Mouse (Mus musculus) gastrocnemius, adult 2 months (tissue): ENCODE data around the gene Ascl5. TPM values are rescaled to one million over a fixed set of nuclear protein-coding genes. Genes with fewer than 3 reads are reported as not detected.

Experiments
- DNase-seq: peaks from one replicate; pipeline ENCODE4 v3.0.0; 2022
- H3K27ac ChIP-seq: fragments of 200-600 bp; 2 replicates; pipeline ENCODE4 v1.8.1; 2022; ENCODE audit warnings: mild to moderate bottlenecking
- H3K4me3 ChIP-seq: fragments of 200-600 bp; 2 replicates; pipeline ENCODE4 v1.8.1; 2022; ENCODE audit warnings: mild to moderate bottlenecking, moderate library complexity
- CTCF ChIP-seq: fragments of 200-600 bp; IDR thresholded peaks from 2 replicates; pipeline ENCODE4 v1.8.1; 2022; ENCODE audit warnings: antibody characterized with exemption, mild to moderate bottlenecking, moderate library complexity
- intact Hi-C: fragments of 180-260 bp; cut with DNase I; formaldehyde crosslinking; loops from one replicate; pipeline ENCODE4 v1.15.1; 2025
- total RNA-seq, 2 experiments: library from RNA; stranded (reverse); gene quantifications; 2 replicates each; pipeline ENCODE4 v1.2.3; 2021

The Ascl5 gene
- total RNA-seq, 2 experiments from 2014 or later: not detected

GRCm38 (mm10) chr1:136058594-136058993 lies 8.0 kb downstream of the Ascl5 start:
- intact Hi-C loops: no loop called here
- DNase-seq: no peak
- H3K27ac ChIP-seq: peak overlapping the region; percentile 94
- peak overlapping the region; percentile 82; the same call in 1 of the 2 replicates for H3K4me3 ChIP-seq
- TF ChIP-seq CTCF: no peak

GRCm38 (mm10) chr1:136061041-136061789 lies 10.6 kb downstream of the Ascl5 start:
- DNase-seq: peak; percentile 83
- Histone ChIP-seq H3K4me3 (peak overlapping the region; percentile 58), H3K27ac (peak overlapping the region; percentile 94)
- intact Hi-C loops: no loop called here
- peak; percentile 68 for TF ChIP-seq CTCF

- no peak for TF ChIP-seq CTCF
Observed at GRCm38 (mm10) chr1:136061790-136062141, 11.2 kb downstream of the Ascl5 start.

GRCm38 (mm10) chr1:136063991-136064390 lies 13.4 kb downstream of the Ascl5 start:
- peak; percentile 63 for DNase-seq
- intact Hi-C loops: no loop called here
- TF ChIP-seq CTCF: no peak
- Histone ChIP-seq H3K4me3 (peak overlapping the region; percentile 2), H3K27ac (peak overlapping the region; percentile 96)

More at GRCm38 (mm10) chr1:136061790-136062141, 11.2 kb downstream of the Ascl5 start:
- intact Hi-C loops: no loop called here
- DNase-seq: no peak
- H3K4me3 ChIP-seq: peak overlapping the region; percentile 58
- peak overlapping the region; percentile 94 for H3K27ac ChIP-seq

GRCm38 (mm10) chr1:136066621-136067020 lies 16.0 kb downstream of the Ascl5 start:
- DNase-seq: peak; percentile 88
- Histone ChIP-seq H3K27ac (peak overlapping the region; percentile 96), H3K4me3 (no peak overlapping the region; the same call in 1 of the 2 replicates)
- intact Hi-C loops: no loop called here
- TF ChIP-seq CTCF: peak; percentile 35

- no peak for TF ChIP-seq CTCF
- intact Hi-C loops: no loop called here
- H3K27ac ChIP-seq: peak overlapping the region; percentile 96
- DNase-seq: peak; percentile 86
- H3K4me3 ChIP-seq: peak overlapping the region; percentile 38
Observed at GRCm38 (mm10) chr1:136067579-136067978, 17.0 kb downstream of the Ascl5 start.

GRCm38 (mm10) chr1:136076086-136076485 lies 25.5 kb downstream of the Ascl5 start:
- intact Hi-C loops: loop anchor here (1.0 kb wide), 1 partner anchor 25 kb away; no protein-coding TSS in a partner anchor
- peak overlapping the region; percentile 21; the same call in 1 of the 2 replicates for H3K4me3 ChIP-seq
- peak; percentile 86 for TF ChIP-seq CTCF
- peak overlapping the region; percentile 83 for H3K27ac ChIP-seq
- peak; percentile 77 for DNase-seq

- Histone ChIP-seq H3K27ac (peak overlapping the region; percentile 83), H3K4me3 (peak overlapping the region; percentile 33)
- intact Hi-C loops: no loop called here
- DNase-seq: peak; percentile 81
- TF ChIP-seq CTCF: no peak
Observed at GRCm38 (mm10) chr1:136077656-136078055, 27.1 kb downstream of the Ascl5 start.

- H3K4me3 ChIP-seq: no peak overlapping the region
- no peak for TF ChIP-seq CTCF
- no peak overlapping the region for H3K27ac ChIP-seq
- DNase-seq: no peak
- intact Hi-C loops: no loop called here
Observed at GRCm38 (mm10) chr1:136081161-136081560, 30.6 kb downstream of the Ascl5 start.

GRCm38 (mm10) chr1:136085988-136086685 lies 35.5 kb downstream of the Ascl5 start:
- intact Hi-C loops: no loop called here

GRCm38 (mm10) chr1:136089368-136090165 lies 39.0 kb downstream of the Ascl5 start:
- DNase-seq: no peak
- H3K27ac ChIP-seq: peak overlapping the region; percentile 83
- H3K4me3 ChIP-seq: peak overlapping the region; percentile 21; the same call in 1 of the 2 replicates
- no peak for TF ChIP-seq CTCF
- intact Hi-C loops: no loop called here

More at GRCm38 (mm10) chr1:136085988-136086685, 35.5 kb downstream of the Ascl5 start:
- no peak overlapping the region for H3K4me3 ChIP-seq
- H3K27ac ChIP-seq: no peak overlapping the region
- no peak for TF ChIP-seq CTCF
- DNase-seq: no peak

- H3K4me3 ChIP-seq: no peak overlapping the region
- intact Hi-C loops: no loop called here
- no peak overlapping the region for H3K27ac ChIP-seq
- TF ChIP-seq CTCF: no peak
- no peak for DNase-seq
Observed at GRCm38 (mm10) chr1:136093726-136094125, 43.1 kb downstream of the Ascl5 start.
